Mouse (Mus musculus): ENCODE data around the gene Gp1ba. TPM values are rescaled to one million over a fixed set of nuclear protein-coding genes. Genes with fewer than 3 reads are reported as not detected.

Gp1ba gene
- polyA plus RNA-seq (2012; rRNA removed) = 2.2 and 2.8 TPM in 2 replicates

GRCm38 (mm10) chr11:70638714-70639278 lies at the start of gene Gp1ba:
Gene Gp1ba (plus strand): TSS chr11:70639122.

GRCm38 (mm10) chr11:70615516-70616093 lies 23.3 kb upstream of the Gp1ba start, which contains the start of gene 4930544D05Rik:
Gene 4930544D05Rik (plus strand): TSS chr11:70615848.

GRCm38 (mm10) chr11:70619101-70619500 lies 19.8 kb upstream of the Gp1ba start, which contains the start of gene Chrne:
Gene Chrne (minus strand): TSS chr11:70619216.

GRCm38 (mm10) chr11:70646691-70647650 lies 8.0 kb downstream of the Gp1ba start, which contains the start of the genes Rnf167 and Slc25a11:
Gene Rnf167 (plus strand): TSS chr11:70647235.
Gene Slc25a11 (minus strand): TSS chr11:70647479.

GRCm38 (mm10) chr11:70654198-70654922 lies 15.4 kb downstream of the Gp1ba start, which contains the start of gene Pfn1:
Gene Pfn1 (minus strand): TSS chr11:70654644.

GRCm38 (mm10) chr11:70656964-70657363 lies 18.0 kb downstream of the Gp1ba start, which contains the start of gene Eno3:
Gene Eno3 (plus strand): TSS chr11:70657202.

GRCm38 (mm10) chr11:70668771-70669505 lies 30.0 kb downstream of the Gp1ba start, which contains the start of gene Spag7:
Gene Spag7 (minus strand): TSS chr11:70669416.

GRCm38 (mm10) chr11:70687601-70688199 lies 48.8 kb downstream of the Gp1ba start, which contains the start of gene Camta2:
Gene Camta2 (minus strand): TSS chr11:70688105.

Other genes starting within 250 kb of the Gp1ba start
- gene Pelp1, start 229.1 kb upstream of the Gp1ba start, polyA plus RNA-seq (2012; rRNA removed) = 6.3 and 7.7 TPM in 2 replicates
- 38.7 and 50.6 TPM in 2 replicates for gene Arrb2, start 206.5 kb upstream of the Gp1ba start, polyA plus RNA-seq (2012; rRNA removed)
- gene Med11, start 187.2 kb upstream of the Gp1ba start, polyA plus RNA-seq (2012; rRNA removed) = 13.6 and 15.2 TPM in 2 replicates
- 0.85 and 0.97 TPM in 2 replicates for gene Zmynd15, start 179.7 kb upstream of the Gp1ba start, polyA plus RNA-seq (2012; rRNA removed)
- 6.0 and 7.3 TPM in 2 replicates for gene Cxcl16, start 179.1 kb upstream of the Gp1ba start, polyA plus RNA-seq (2012; rRNA removed)
- gene Tm4sf5, start 133.9 kb upstream of the Gp1ba start, polyA plus RNA-seq (2012; rRNA removed) = 0.95 and 1.3 TPM in 2 replicates
- 0.49 and 0.77 TPM in 2 replicates for gene Vmo1, start 124.5 kb upstream of the Gp1ba start, polyA plus RNA-seq (2012; rRNA removed)
- 20.0 TPM in 2 replicates for gene Gltpd2, start 119.9 kb upstream of the Gp1ba start, polyA plus RNA-seq (2012; rRNA removed)
- 144 and 153 TPM in 2 replicates for gene Psmb6, start 113.8 kb upstream of the Gp1ba start, polyA plus RNA-seq (2012; rRNA removed)
- gene Gm40193, start 106.2 kb upstream of the Gp1ba start, polyA plus RNA-seq (2012; rRNA removed) = not detected in 2 replicates
- gene Pld2, start 99.1 kb upstream of the Gp1ba start, polyA plus RNA-seq (2012; rRNA removed) = 4.7 and 5.0 TPM in 2 replicates
- 16.6 and 23.7 TPM in 2 replicates for gene Mink1, start 76.2 kb upstream of the Gp1ba start, polyA plus RNA-seq (2012; rRNA removed)
- gene 4930544D05Rik, start 23.3 kb upstream of the Gp1ba start, polyA plus RNA-seq (2012; rRNA removed) = not detected in 2 replicates
- gene Chrne, start 19.9 kb upstream of the Gp1ba start, polyA plus RNA-seq (2012; rRNA removed) = 0.08 and 0.17 TPM in 2 replicates
- 50.1 and 53.4 TPM in 2 replicates for gene Rnf167, start 8.1 kb downstream of the Gp1ba start, polyA plus RNA-seq (2012; rRNA removed)
- 72.3 and 79.7 TPM in 2 replicates for gene Slc25a11, start 8.4 kb downstream of the Gp1ba start, polyA plus RNA-seq (2012; rRNA removed)
- 372 and 387 TPM in 2 replicates for gene Pfn1, start 15.5 kb downstream of the Gp1ba start, polyA plus RNA-seq (2012; rRNA removed)
- 4.5 and 4.8 TPM in 2 replicates for gene Eno3, start 18.1 kb downstream of the Gp1ba start, polyA plus RNA-seq (2012; rRNA removed)
- gene Spag7, start 30.3 kb downstream of the Gp1ba start, polyA plus RNA-seq (2012; rRNA removed) = 41.6 and 44.2 TPM in 2 replicates
- 3.3 and 4.2 TPM in 2 replicates for gene Camta2, start 49.0 kb downstream of the Gp1ba start, polyA plus RNA-seq (2012; rRNA removed)
- gene Inca1, start 61.0 kb downstream of the Gp1ba start, polyA plus RNA-seq (2012; rRNA removed) = 2.8 and 2.9 TPM in 2 replicates
- gene Kif1c, start 61.4 kb downstream of the Gp1ba start, polyA plus RNA-seq (2012; rRNA removed) = 13.2 and 15.3 TPM in 2 replicates
- 1.1 TPM in 2 replicates for gene Zfp3, start 125.1 kb downstream of the Gp1ba start, polyA plus RNA-seq (2012; rRNA removed)
- 0.84 and 1.1 TPM in 2 replicates for gene Scimp, start 173.5 kb downstream of the Gp1ba start, polyA plus RNA-seq (2012; rRNA removed)
- 5.5 TPM in 2 replicates for gene Rabep1, start 205.7 kb downstream of the Gp1ba start, polyA plus RNA-seq (2012; rRNA removed)

All from liver, embryonic 18 days (tissue).